Mouse (Mus musculus): ENCODE measurements at regions not wholly inside any gene's neighbourhood (a gene's known extent, or its start where the extent isn't known, plus 50 kb on each side); places are given as distances from the start of the nearest gene placed in this dataset.
"Not testable (repeated sequence)": the region's sequence is repeated elsewhere in the genome, so short reads cannot be mapped to it uniquely, and the experiment has no call there.

DNA sequence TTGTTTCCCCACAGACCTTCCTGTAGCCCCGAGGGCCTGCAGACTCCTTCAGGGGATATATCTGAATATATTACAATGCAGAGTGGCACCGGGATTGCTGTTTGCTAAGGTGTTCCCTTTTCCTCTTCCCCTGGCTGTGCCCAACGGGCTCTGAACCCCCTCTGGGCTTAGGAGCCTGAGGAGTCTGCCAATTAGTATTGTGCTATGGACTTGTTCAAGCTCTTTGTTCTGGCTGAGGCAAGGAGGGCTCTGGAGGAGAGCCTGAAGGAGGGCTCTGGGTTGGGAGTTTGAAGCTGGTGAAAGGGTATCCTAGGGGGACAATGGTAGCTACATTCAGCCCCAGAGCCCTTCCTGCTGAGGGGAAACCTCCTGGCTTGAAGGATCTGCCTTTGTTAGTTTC lies 84.9 kb upstream of the Shb start:
- H3K36me3 ChIP-seq (ENCODE audit: control insufficient read depth, insufficient read depth, low read length): no peaks in the 10 kb centered on the region
- H3K4me2 ChIP-seq (replicated peaks; ENCODE audit: low read depth, low read length): no peak overlapping the region
- no peak for ATAC-seq (ENCODE audit: low FRiP score)
- 35% methylated on average over 3 of the region's 3 CpGs for WGBS
- no peak overlapping the region for H3K4me3 ChIP-seq (ENCODE audit: low read depth, low read length)
- no peaks in the 10 kb centered on the region for H3K9me3 ChIP-seq (ENCODE audit: control insufficient read depth, low read length)
- DNase-seq (ENCODE audit: low spot score): no peak
- H3K27ac ChIP-seq (ENCODE audit: low read depth, low read length): no peak overlapping the region
- no peaks in the 10 kb centered on the region for H3K27me3 ChIP-seq (ENCODE audit: control insufficient read depth, insufficient read depth, low read length)
- no peak overlapping the region for H3K9ac ChIP-seq (ENCODE audit: low read depth, low read length)
- H3K4me1 ChIP-seq (replicated peaks; ENCODE audit: control insufficient read depth, insufficient read depth, low read length): no peaks in the 10 kb centered on the region

DNA sequence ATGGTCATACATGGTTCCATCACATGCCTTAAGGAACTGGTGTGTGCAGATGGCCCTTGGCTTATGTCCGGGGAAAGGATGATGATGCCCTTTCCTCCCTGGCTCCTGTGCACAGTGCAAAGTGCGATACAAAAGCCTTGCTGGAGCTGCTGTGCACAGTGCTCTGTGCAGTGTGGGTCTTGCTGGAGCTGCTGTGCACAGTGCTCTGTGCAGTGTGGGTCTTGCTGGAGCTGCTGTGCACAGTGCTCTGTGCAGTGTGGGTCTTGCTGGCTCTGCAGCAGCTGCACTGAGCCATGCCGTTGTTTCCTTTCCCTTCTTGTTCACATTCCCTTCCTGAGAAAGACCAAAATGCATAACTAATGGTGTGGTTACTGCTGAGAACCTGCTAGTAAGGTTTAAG lies 81.2 kb upstream of the Shb start:
- ATAC-seq (ENCODE audit: low FRiP score); H3K9ac ChIP-seq (ENCODE audit: low read depth, low read length): not testable (repeated sequence)
- WGBS: 81% methylated on average over 3 of the region's 3 CpGs

DNA sequence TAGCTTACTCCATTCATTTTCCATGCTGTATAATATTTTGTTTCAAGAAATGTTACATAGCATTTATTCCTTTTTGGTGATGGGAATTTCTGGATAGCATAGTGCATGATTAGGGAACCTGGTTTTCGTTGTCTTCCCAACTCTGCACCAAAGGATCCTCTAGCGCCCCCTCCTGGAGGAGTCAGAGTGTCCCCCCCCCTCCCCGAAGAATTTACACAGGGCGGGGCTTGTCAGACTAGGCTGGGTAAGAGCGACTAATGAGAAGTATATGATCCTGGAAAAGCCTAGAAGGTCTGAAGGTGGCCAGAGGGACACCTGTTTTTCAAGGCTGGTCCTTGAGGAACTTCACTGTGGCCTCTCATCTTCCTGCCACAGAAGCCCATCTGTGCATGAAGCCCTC lies 79.9 kb upstream of the Shb start:
- no peak overlapping the region for H3K9ac ChIP-seq (ENCODE audit: low read depth, low read length)
- no peaks in the 10 kb centered on the region for H3K27me3 ChIP-seq (ENCODE audit: control insufficient read depth, insufficient read depth, low read length)
- H3K36me3 ChIP-seq (ENCODE audit: control insufficient read depth, insufficient read depth, low read length): no peaks in the 10 kb centered on the region
- H3K27ac ChIP-seq (ENCODE audit: low read depth, low read length): no peak overlapping the region
- no peak overlapping the region for H3K4me3 ChIP-seq (ENCODE audit: low read depth, low read length)
- no peak overlapping the region for H3K4me2 ChIP-seq (replicated peaks; ENCODE audit: low read depth, low read length)
- DNase-seq (ENCODE audit: low spot score) (peak; percentile 28), ATAC-seq (ENCODE audit: low FRiP score) (no peak)
- no peaks in the 10 kb centered on the region for H3K9me3 ChIP-seq (ENCODE audit: control insufficient read depth, low read length)
- H3K4me1 ChIP-seq (replicated peaks; ENCODE audit: control insufficient read depth, insufficient read depth, low read length): no peaks in the 10 kb centered on the region
- 50% methylated on average over 5 of the region's 5 CpGs for WGBS

More for the DNA sequence above, 81.2 kb upstream of the Shb start:
- not testable (repeated sequence) for H3K4me3 ChIP-seq (ENCODE audit: low read depth, low read length); H3K27me3 ChIP-seq (ENCODE audit: control insufficient read depth, insufficient read depth, low read length); H3K36me3 ChIP-seq (ENCODE audit: control insufficient read depth, insufficient read depth, low read length); H3K4me2 ChIP-seq (replicated peaks; ENCODE audit: low read depth, low read length); H3K4me1 ChIP-seq (replicated peaks; ENCODE audit: control insufficient read depth, insufficient read depth, low read length); H3K9me3 ChIP-seq (ENCODE audit: control insufficient read depth, low read length); H3K27ac ChIP-seq (ENCODE audit: low read depth, low read length); DNase-seq (ENCODE audit: low spot score)

DNA sequence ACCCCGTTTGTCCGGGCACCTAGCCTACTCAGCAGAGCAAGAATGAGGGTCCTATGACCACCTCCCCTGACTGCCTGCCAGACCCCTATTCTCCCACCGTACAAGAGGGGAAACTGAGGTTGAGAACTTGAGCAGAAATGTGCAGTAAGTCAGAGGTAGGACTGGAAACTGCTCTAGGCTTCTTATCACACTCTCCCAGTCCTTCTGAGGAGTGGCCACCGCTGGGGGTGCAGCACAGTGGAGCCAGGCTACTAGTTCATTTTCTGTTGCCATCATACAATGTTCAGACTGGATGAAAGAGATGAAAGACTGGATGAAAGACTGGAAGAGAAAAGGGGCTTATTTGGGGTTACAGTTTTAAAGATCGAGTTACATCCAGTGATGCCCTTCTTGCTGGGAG lies 78.7 kb upstream of the Shb start:
- Histone ChIP-seq H3K4me1 (replicated peaks; ENCODE audit: control insufficient read depth, insufficient read depth, low read length) (0 out of 2 replicates have a peak, but pooled peaks cover 2% of the 10 kb centered on the region), H3K36me3 (ENCODE audit: control insufficient read depth, insufficient read depth, low read length) (no peaks in the 10 kb centered on the region), H3K9me3 (ENCODE audit: control insufficient read depth, low read length) (no peaks in the 10 kb centered on the region), H3K27ac (ENCODE audit: low read depth, low read length) (no peak overlapping the region), H3K4me3 (ENCODE audit: low read depth, low read length) (no peak overlapping the region), H3K4me2 (replicated peaks; ENCODE audit: low read depth, low read length) (no peak overlapping the region), H3K27me3 (ENCODE audit: control insufficient read depth, insufficient read depth, low read length) (no peaks in the 10 kb centered on the region), H3K9ac (ENCODE audit: low read depth, low read length) (no peak overlapping the region)
- WGBS: 86% methylated on average over 5 of the region's 5 CpGs
- ATAC-seq (ENCODE audit: low FRiP score) (no peak), DNase-seq (ENCODE audit: low spot score) (no peak)

DNA sequence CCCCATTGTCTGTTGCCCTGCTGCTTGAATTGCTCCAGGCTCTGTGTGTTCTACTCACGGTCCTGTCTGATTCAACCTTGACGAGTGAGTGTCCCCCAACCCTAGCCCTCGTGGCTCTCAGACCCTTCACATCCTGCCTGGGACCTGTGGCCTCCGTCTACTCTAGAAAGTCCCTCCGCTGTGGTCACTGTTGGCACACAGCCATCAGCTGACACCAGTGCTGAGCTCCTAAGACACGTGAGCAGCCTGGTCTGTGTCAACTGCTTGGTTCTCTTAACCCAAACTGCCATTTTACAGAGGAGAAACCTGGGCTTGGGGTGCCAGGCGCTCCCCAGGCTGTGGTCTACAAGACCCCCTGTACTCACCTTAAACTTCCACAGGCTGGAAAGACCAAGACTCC lies 74.3 kb upstream of the Shb start:
- Histone ChIP-seq H3K4me2 (replicated peaks; ENCODE audit: low read depth, low read length) (no peak overlapping the region), H3K4me1 (replicated peaks; ENCODE audit: control insufficient read depth, insufficient read depth, low read length) (0 out of 2 replicates have a peak, but pooled peaks cover 2% of the 10 kb centered on the region), H3K36me3 (ENCODE audit: control insufficient read depth, insufficient read depth, low read length) (no peaks in the 10 kb centered on the region), H3K4me3 (ENCODE audit: low read depth, low read length) (no peak overlapping the region), H3K27me3 (ENCODE audit: control insufficient read depth, insufficient read depth, low read length) (no peaks in the 10 kb centered on the region), H3K9ac (ENCODE audit: low read depth, low read length) (no peak overlapping the region), H3K9me3 (ENCODE audit: control insufficient read depth, low read length) (no peaks in the 10 kb centered on the region), H3K27ac (ENCODE audit: low read depth, low read length) (no peak overlapping the region)
- no peak for ATAC-seq (ENCODE audit: low FRiP score)
- WGBS: 72% methylated on average over 7 of the region's 7 CpGs
- DNase-seq (ENCODE audit: low spot score): no peak

DNA sequence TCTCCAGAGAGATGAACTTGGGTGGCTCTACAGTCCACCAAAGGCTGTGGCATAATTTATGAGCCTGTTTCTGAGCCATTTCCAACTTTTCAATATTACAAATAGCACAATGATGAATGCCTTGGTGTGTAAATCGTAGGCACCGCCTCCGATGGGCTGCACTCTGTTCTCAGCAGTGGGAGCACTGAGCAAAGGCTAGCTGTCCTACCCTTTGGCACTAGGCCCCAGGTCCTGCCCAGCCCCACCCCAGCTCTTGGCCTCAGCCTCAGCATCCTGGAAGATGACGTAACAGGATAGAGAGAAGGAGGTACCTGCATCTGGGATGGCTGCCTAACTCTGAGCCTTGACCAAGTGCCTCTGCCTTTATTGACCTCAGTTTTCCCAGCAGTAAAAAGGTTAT lies 73.4 kb upstream of the Shb start:
- H3K9ac ChIP-seq (ENCODE audit: low read depth, low read length): no peak overlapping the region
- H3K4me2 ChIP-seq (replicated peaks; ENCODE audit: low read depth, low read length): no peak overlapping the region
- no peak overlapping the region for H3K27ac ChIP-seq (ENCODE audit: low read depth, low read length)
- no peaks in the 10 kb centered on the region for H3K36me3 ChIP-seq (ENCODE audit: control insufficient read depth, insufficient read depth, low read length)
- DNase-seq (ENCODE audit: low spot score): no peak
- H3K4me1 ChIP-seq (replicated peaks; ENCODE audit: control insufficient read depth, insufficient read depth, low read length): 0 out of 2 replicates have a peak, but pooled peaks cover 2% of the 10 kb centered on the region
- no peak for ATAC-seq (ENCODE audit: low FRiP score)
- no peak overlapping the region for H3K4me3 ChIP-seq (ENCODE audit: low read depth, low read length)
- no peaks in the 10 kb centered on the region for H3K9me3 ChIP-seq (ENCODE audit: control insufficient read depth, low read length)
- WGBS: 96% methylated on average over 4 of the region's 4 CpGs
- no peaks in the 10 kb centered on the region for H3K27me3 ChIP-seq (ENCODE audit: control insufficient read depth, insufficient read depth, low read length)

DNA sequence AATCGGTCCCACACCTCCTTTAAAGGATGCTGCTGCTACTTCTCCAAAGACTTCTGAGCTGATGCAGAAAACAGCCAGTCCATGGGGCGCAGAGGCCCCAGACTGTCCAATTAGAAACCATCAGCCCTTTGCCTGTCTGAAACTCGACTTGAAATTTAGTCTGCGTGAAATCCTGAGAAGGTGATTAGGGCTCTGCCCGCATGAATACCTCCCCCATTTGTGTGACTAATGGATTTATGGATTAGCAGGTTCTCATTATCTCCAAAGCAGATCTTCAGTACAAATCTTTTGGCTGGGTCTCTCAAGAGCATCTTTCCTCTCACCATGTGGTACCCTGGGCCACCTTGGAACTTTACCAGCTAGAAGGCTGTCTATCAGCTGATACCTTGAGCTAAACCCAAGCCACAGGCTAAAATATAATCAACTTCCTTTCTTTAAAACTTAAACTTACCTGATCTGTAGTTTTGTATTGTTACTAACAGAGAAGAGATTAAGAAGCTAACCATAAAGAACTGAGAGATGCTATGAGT lies 72.1 kb upstream of the Shb start:
- Histone ChIP-seq H3K27ac (ENCODE audit: low read depth, low read length) (no peak overlapping the region), H3K4me1 (replicated peaks; ENCODE audit: control insufficient read depth, insufficient read depth, low read length) (0 out of 2 replicates have a peak, but pooled peaks cover 2% of the 10 kb centered on the region), H3K27me3 (ENCODE audit: control insufficient read depth, insufficient read depth, low read length) (no peaks in the 10 kb centered on the region), H3K4me3 (ENCODE audit: low read depth, low read length) (no peak overlapping the region), H3K9ac (ENCODE audit: low read depth, low read length) (no peak overlapping the region), H3K36me3 (ENCODE audit: control insufficient read depth, insufficient read depth, low read length) (no peaks in the 10 kb centered on the region), H3K4me2 (replicated peaks; ENCODE audit: low read depth, low read length) (no peak overlapping the region), H3K9me3 (ENCODE audit: control insufficient read depth, low read length) (no peaks in the 10 kb centered on the region)
- ATAC-seq (ENCODE audit: low FRiP score): no peak
- 80% methylated on average over 5 of the region's 5 CpGs for WGBS
- DNase-seq (ENCODE audit: low spot score): no peak

DNA sequence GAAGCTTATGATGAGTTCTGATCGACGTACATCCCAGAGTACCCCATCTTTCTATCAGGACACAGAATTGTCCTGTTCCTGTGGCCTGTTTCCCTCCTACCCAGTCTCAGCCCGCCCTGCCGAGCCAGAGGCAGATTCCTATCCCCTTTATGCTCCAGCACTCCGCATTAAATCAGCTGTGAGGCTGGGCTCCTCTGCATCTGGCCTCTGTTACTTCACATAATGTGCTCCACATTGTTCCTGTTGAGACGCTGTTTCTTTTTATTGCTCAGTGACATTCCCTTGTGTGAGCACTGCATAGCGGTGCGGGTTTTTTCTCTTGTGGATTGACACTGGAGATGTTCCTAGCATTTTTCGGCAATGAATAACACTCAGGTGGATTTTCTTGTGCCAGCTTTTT lies 68.2 kb upstream of the Shb start:
- H3K4me2 ChIP-seq (replicated peaks; ENCODE audit: low read depth, low read length): no peak overlapping the region
- no peaks in the 10 kb centered on the region for H3K36me3 ChIP-seq (ENCODE audit: control insufficient read depth, insufficient read depth, low read length)
- 39% methylated on average over 9 of the region's 9 CpGs for WGBS
- no peak overlapping the region for H3K4me3 ChIP-seq (ENCODE audit: low read depth, low read length)
- no peaks in the 10 kb centered on the region for H3K4me1 ChIP-seq (replicated peaks; ENCODE audit: control insufficient read depth, insufficient read depth, low read length)
- ATAC-seq (ENCODE audit: low FRiP score): no peak
- no peaks in the 10 kb centered on the region for H3K9me3 ChIP-seq (ENCODE audit: control insufficient read depth, low read length)
- H3K27ac ChIP-seq (ENCODE audit: low read depth, low read length): no peak overlapping the region
- H3K9ac ChIP-seq (ENCODE audit: low read depth, low read length): no peak overlapping the region
- no peaks in the 10 kb centered on the region for H3K27me3 ChIP-seq (ENCODE audit: control insufficient read depth, insufficient read depth, low read length)
- DNase-seq (ENCODE audit: low spot score): no peak

DNA sequence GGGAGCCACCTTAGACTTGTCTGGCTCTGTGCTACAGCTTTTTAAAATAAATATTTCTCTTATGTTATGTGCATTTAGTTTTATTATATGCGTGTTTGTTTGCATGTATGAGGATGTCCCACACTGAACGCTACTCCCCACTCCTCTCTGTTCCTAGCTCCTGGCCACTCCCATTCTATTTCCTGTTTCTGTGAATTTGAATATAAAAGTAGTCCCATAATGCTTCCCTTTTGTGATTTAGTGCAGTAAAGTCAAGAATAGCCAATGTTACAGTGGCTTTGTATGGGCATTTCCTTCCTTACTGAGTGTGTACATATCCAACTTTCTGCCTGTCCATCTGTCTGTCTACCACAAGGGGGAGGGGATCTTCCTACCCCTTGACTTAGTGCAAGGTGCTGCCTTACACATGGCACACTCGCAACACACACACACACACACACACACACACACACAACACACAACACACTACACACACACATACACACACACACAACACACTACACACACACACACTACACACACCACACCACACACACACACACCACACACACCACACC lies 61.2 kb upstream of the Shb start:
- ATAC-seq (ENCODE audit: low FRiP score) (no peak), DNase-seq (ENCODE audit: low spot score) (no peak)
- Histone ChIP-seq H3K27ac (ENCODE audit: low read depth, low read length) (no peak overlapping the region), H3K4me3 (ENCODE audit: low read depth, low read length) (no peak overlapping the region), H3K9me3 (ENCODE audit: control insufficient read depth, low read length) (no peaks in the 10 kb centered on the region), H3K27me3 (ENCODE audit: control insufficient read depth, insufficient read depth, low read length) (no peaks in the 10 kb centered on the region), H3K36me3 (ENCODE audit: control insufficient read depth, insufficient read depth, low read length) (no peaks in the 10 kb centered on the region), H3K9ac (ENCODE audit: low read depth, low read length) (no peak overlapping the region), H3K4me2 (replicated peaks; ENCODE audit: low read depth, low read length) (no peak overlapping the region), H3K4me1 (replicated peaks; ENCODE audit: control insufficient read depth, insufficient read depth, low read length) (peaks cover 4% of the 10 kb centered on the region; the same call in 1 of the 2 replicates)
- WGBS: 85% methylated on average over 3 of the region's 3 CpGs
